Mouse (Mus musculus) hindbrain, embryonic 12.5 days (tissue): ENCODE results near the gene Fam208b. TPM values are rescaled to one million over a fixed set of nuclear protein-coding genes. Genes with fewer than 3 reads are reported as not detected.

ENCODE experiments used
- ATAC-seq: fragments of 200-750 bp; cut with Nextera tagmentation; 2 replicates; pipeline ENCODE4 v1.8.0; 2017; ENCODE audit warnings: moderate TSS enrichment; ENCODE audit not compliant: low FRiP score
- H3K27ac ChIP-seq: fragments of 300-500 bp; sonication (generic); 2 replicates; pipeline ENCODE4 v1.5.1; 2016; ENCODE audit warnings: mild to moderate bottlenecking
- H3K27me3 ChIP-seq: fragments of 300-500 bp; sonication (generic); 2 replicates; pipeline ENCODE4 v1.6.1; 2016; ENCODE audit warnings: mild to moderate bottlenecking
- H3K36me3 ChIP-seq: fragments of 300-500 bp; sonication (generic); 2 replicates; pipeline ENCODE4 v1.6.1; 2016; ENCODE audit warnings: mild to moderate bottlenecking
- H3K4me1 ChIP-seq: fragments of 300-500 bp; sonication (generic); 2 replicates; pipeline ENCODE4 v1.6.1; 2016
- H3K4me2 ChIP-seq: fragments of 300-500 bp; sonication (generic); replicated peaks from 2 replicates; pipeline ENCODE4 v1.6.1; 2016; ENCODE audit warnings: mild to moderate bottlenecking
- H3K4me3 ChIP-seq: fragments of 300-500 bp; sonication (generic); 2 replicates; pipeline ENCODE4 v1.5.1; 2016; ENCODE audit warnings: mild to moderate bottlenecking
- H3K9ac ChIP-seq: fragments of 300-500 bp; sonication (generic); 2 replicates; pipeline ENCODE4 v1.6.1; 2016; ENCODE audit warnings: mild to moderate bottlenecking, moderate library complexity
- H3K9me3 ChIP-seq: fragments of 300-500 bp; sonication (generic); replicated peaks from 2 replicates; pipeline ENCODE4 v1.6.1; 2016; ENCODE audit warnings: mild to moderate bottlenecking
- WGBS: fragments of 180-500 bp; shearing (Covaris S2); methylation state at CpG from one replicate; pipeline ENCODE4 v1.1.7; 2016; 5-methylcytosine and 5-hydroxymethylcytosine counted together
- polyA plus RNA-seq: library from polyadenylated mRNA; unstranded; fragments of >200 nt; fragmentation: Nextera tagmentation; extraction: Ambion mirVana; gene quantifications from 2 replicates; pipeline ENCODE4 v1.2.1, GENCODE M21; 2016

Gene Fam208b
- 28.6 and 29.4 TPM in 2 replicates for polyA plus RNA-seq

DNA sequence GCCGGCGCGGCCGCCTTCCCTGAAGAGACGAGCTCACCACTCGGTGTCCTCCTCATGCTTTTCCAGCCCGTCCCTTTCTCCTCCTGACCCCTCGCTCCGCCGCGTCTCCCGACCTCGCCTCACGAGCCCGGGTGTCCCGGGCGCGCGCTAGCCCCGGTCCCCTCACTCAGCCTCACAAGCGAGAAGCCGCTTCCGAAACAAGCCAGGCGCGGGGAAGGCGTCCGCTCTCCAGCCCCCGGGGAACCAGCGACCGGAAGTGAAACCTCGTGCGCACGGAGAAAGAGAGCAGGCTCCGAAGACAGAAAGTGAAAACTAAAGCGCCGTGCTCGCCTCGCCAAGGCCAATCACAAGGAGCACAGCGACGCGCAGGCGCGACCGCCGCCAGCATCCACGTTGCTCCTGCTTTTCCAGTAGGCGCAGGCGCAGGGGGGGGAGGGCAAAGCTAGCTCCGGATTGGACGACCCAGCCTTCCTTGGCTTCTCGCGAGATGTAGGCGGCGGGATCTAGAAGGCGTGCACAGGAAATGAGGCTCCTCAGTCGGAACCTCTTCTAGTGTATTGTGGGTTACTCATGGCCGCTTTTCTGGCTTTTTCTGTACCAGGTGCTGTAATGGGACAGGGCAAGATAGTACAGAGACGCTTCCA is at the start of gene Fam208b:
Gene Fam208b, minus strand, starts transcription at position 314 of the 644 bp plus-strand sequence.
- Histone ChIP-seq H3K36me3 (no peaks in the 10 kb centered on the region), H3K4me1 (peaks cover 7% of the 10 kb centered on the region), H3K9me3 (no peaks in the 10 kb centered on the region), H3K27ac (peak within 1 kb of the TSS; percentile 90), H3K27me3 (no peaks in the 10 kb centered on the region), H3K4me2 (peak within 1 kb of the TSS; percentile 83), H3K4me3 (peak within 1 kb of the TSS; percentile 93), H3K9ac (peak within 1 kb of the TSS; percentile 86)
- peak; percentile 100 for ATAC-seq
- 1% methylated on average over 58 of the region's 58 CpGs for WGBS

DNA sequence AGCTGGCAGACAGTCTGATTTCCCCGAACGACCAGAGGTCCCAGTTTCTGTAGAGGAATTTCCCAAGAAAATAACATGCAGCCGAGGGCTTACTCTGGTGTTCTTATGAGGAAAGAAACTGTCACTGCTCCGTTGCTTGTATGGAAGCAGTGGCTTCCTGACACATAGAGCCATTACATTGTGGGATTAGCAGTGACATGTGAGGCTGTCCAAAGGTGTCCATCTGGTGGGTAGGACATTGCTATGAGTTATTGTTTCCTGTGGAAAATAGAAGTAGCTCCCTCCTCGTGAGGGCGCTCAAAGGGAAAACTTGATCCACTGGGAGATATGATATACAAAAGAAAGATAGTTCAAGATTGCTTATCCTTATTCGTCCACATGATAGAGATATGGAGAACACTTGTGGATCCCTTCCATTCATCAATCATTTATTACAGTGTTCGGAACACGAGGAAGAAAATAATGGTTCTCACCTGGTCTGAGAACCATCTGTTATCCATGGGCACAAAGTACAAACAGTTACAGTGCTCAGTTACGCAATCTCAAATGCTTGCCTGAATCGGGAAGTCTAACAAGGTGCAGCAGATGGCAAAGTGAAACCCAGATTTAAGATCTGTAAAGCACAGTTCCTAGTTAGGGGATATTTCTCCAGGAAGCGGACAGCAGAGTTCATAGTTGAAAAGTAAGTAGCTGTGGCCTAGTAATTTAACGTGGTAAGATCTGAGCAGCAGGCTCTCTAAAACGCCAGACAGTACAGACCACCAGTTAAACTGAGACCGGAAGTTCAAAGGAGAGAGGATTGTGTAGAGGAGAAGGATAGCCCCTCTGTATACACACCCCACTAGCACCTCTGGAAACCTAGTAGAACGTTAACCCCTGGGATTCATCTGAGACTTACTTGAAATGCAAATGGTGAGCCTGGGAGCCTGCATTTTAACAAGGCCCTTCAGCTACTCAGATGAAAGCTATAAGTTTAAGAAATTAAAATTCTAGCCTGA is 48.6 kb upstream of the Fam208b start:
- Histone ChIP-seq H3K27ac (no peak overlapping the region), H3K36me3 (no peaks in the 10 kb centered on the region), H3K4me1 (no peaks in the 10 kb centered on the region), H3K27me3 (no peaks in the 10 kb centered on the region), H3K4me2 (no peak overlapping the region), H3K4me3 (no peak overlapping the region), H3K9ac (no peak overlapping the region), H3K9me3 (no peaks in the 10 kb centered on the region)
- no peak for ATAC-seq
- WGBS: 81% methylated on average over 16 of the region's 16 CpGs

DNA sequence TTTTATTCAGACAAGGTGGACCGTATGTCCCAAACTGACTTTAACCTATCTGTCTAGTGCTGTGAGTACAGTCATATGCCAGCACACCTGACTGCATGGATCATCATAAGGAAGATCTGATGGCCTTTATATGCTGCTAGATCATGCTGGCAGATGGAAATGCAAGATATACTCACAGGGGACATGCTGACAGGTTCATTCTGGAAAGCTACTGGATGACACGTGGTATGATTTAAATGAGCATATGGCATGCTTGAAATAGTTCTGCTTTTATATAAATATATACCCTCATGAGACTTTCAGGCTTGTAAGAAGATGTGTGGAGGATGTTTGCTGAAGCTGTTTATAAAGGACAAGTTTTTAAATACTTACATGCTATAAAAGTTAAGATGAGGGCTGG is 43.5 kb upstream of the Fam208b start:
- no peaks in the 10 kb centered on the region for H3K9me3 ChIP-seq
- H3K4me1 ChIP-seq: no peaks in the 10 kb centered on the region
- no peak overlapping the region for H3K4me3 ChIP-seq
- no peak overlapping the region for H3K4me2 ChIP-seq
- H3K36me3 ChIP-seq: peaks cover 19% of the 10 kb centered on the region
- 91% methylated on average over 2 of the region's 2 CpGs for whole genome bisulfite sequencing
- no peak overlapping the region for H3K27ac ChIP-seq
- no peak for ATAC-seq
- H3K9ac ChIP-seq: no peak overlapping the region
- no peaks in the 10 kb centered on the region for H3K27me3 ChIP-seq

DNA sequence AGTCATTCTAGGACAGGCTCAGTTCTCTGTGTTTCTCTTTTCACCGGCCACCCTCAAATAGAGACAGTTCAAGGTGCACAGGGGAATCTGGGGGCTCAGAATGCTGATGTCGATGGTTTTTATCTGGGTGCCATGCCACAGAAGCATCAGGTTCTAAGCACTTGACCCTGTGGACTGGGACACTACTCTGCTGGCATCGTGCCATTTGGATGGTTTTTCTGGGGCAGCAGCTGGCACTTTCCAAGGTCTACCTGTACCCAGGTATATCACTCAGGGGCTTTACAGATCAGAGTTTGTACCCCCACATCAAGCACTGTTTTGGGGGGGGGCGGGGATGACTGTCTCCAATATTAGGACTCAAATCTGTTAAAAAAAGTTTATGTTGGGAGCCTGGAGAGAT is 39.7 kb upstream of the Fam208b start:
- Histone ChIP-seq H3K4me2 (no peak overlapping the region), H3K27me3 (no peaks in the 10 kb centered on the region), H3K4me1 (no peaks in the 10 kb centered on the region), H3K9me3 (no peaks in the 10 kb centered on the region), H3K4me3 (no peak overlapping the region), H3K27ac (no peak overlapping the region), H3K9ac (no peak overlapping the region), H3K36me3 (peaks cover 35% of the 10 kb centered on the region)
- no peak for ATAC-seq
- WGBS: 88% methylated on average over 4 of the region's 4 CpGs

DNA sequence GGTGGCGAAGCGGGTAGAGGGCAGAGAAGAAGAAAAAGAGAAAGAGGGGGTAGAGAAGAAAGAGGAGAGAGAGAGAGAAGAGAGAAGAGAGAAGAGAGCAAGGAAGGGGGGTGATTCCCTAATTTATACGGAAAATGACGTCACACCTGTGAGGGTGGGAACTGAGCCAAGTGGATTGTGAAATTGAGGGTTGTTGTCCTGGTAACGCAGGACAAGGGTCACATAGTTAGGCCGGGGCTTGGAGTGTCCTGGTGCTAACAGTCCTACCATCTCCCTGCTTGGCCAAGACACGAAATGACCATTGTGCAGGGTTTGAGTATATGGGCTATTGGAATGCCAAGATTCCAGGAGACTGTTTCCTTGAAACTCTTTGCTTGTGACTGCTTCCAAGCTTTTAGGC is 35.7 kb upstream of the Fam208b start:
- H3K4me2 ChIP-seq: no peak overlapping the region
- H3K9me3 ChIP-seq: no peaks in the 10 kb centered on the region
- H3K36me3 ChIP-seq: peaks cover 33% of the 10 kb centered on the region; the same call in 1 of the 2 replicates
- 84% methylated on average over 7 of the region's 7 CpGs for WGBS
- H3K9ac ChIP-seq: no peak overlapping the region
- no peaks in the 10 kb centered on the region for H3K4me1 ChIP-seq
- no peak for ATAC-seq
- H3K27ac ChIP-seq: no peak overlapping the region
- no peak overlapping the region for H3K4me3 ChIP-seq
- no peaks in the 10 kb centered on the region for H3K27me3 ChIP-seq

DNA sequence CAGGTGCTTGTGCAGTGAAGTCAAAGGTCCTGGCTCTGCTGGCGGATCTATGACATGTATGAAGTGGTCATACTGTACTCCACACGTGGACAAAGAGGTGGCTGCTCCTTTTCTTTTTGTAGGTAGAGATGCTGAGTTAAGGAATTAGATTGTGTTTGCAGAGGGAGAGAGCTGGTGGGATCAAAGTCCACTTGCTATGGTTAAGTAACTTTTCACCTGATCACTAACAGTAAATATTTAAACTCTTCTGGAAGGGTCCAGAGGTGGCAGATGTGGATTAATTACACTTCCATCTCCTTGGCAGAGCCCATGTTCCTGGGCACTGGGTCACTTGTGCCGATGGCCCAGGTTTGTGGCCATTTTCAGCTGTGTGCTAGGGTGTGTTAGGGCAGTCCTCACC is 35.0 kb upstream of the Fam208b start:
- Histone ChIP-seq H3K27ac (no peak overlapping the region), H3K27me3 (no peaks in the 10 kb centered on the region), H3K9me3 (no peaks in the 10 kb centered on the region), H3K4me1 (no peaks in the 10 kb centered on the region), H3K36me3 (peaks cover 33% of the 10 kb centered on the region; the same call in 1 of the 2 replicates), H3K9ac (no peak overlapping the region), H3K4me2 (no peak overlapping the region), H3K4me3 (no peak overlapping the region)
- WGBS: 87% methylated on average over 3 of the region's 3 CpGs
- no peak for ATAC-seq

DNA sequence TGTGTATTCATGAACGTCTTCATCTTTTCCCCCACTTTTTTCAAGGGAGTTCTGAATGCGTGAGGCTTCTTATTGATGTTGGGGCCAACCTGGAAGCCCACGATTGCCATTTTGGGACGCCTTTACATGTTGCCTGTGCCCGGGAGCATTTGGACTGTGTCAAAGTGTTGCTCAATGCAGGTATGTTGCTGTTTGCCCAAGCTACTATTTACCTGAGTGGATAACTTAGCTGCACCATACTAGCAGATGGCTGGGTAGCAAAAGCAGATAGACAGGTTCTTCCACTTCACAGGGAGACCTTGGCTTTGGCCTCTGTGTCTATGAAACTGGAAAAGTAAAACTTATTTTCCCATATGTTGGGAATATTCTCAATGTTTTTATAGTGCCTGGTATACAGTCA is 34.0 kb upstream of the Fam208b start:
- Histone ChIP-seq H3K36me3 (peaks cover 26% of the 10 kb centered on the region; the same call in 1 of the 2 replicates), H3K4me3 (no peak overlapping the region), H3K4me2 (no peak overlapping the region), H3K4me1 (no peaks in the 10 kb centered on the region), H3K27ac (no peak overlapping the region), H3K9me3 (no peaks in the 10 kb centered on the region), H3K27me3 (no peaks in the 10 kb centered on the region), H3K9ac (no peak overlapping the region)
- ATAC-seq: no peak
- WGBS: 93% methylated on average over 5 of the region's 5 CpGs

DNA sequence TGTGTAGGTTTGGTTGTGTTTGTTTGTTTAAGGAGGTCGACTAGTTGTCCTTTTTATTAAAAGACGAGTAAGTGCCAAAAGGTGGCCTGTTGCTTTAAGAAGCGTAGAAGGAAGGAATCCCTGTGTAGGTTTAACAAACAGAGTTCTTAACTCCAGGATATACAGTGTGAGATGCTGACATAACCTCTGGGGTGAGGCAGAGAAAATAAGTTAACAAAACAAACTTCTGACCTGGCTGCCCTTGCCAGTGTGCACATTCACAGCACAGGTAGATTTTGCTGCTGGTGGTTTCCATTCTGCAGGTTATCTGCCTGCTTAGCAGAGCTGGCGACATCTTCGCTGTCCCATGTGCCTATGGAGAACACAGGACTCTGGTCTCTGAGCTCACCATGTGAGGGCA is 31.6 kb upstream of the Fam208b start:
- no peak for ATAC-seq
- WGBS: 87% methylated on average over 5 of the region's 5 CpGs
- no peaks in the 10 kb centered on the region for H3K4me1 ChIP-seq

DNA sequence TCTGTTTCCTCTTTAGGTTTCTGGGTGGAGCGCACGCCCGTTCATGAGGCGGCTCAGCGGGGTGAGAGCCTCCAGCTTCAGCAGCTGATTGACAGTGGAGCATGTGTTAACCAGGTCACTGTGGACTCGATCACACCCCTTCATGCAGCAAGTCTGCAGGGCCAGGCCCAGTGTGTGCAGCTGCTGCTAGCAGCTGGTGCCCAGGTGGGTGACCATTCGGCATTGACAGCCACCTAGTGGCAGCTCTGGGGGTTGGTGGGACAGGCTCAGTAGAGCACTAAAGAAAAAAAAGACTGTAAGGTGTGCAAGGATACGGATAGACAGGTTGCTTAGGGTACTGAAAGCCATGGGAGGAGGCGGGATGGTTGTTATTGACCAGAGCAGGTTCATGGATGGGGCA is 31.1 kb upstream of the Fam208b start:
- Histone ChIP-seq H3K27me3 (no peaks in the 10 kb centered on the region), H3K9me3 (no peaks in the 10 kb centered on the region), H3K4me3 (no peak overlapping the region), H3K9ac (no peak overlapping the region), H3K27ac (no peak overlapping the region), H3K36me3 (peaks cover 21% of the 10 kb centered on the region; the same call in 1 of the 2 replicates), H3K4me1 (no peaks in the 10 kb centered on the region), H3K4me2 (no peak overlapping the region)
- 73% methylated on average over 9 of the region's 9 CpGs for WGBS
- ATAC-seq: peak; percentile 52; the same call in 1 of the 2 replicates

More for the DNA sequence above, 31.6 kb upstream of the Fam208b start:
- H3K27me3 ChIP-seq: no peaks in the 10 kb centered on the region
- no peaks in the 10 kb centered on the region for H3K9me3 ChIP-seq
- H3K27ac ChIP-seq: no peak overlapping the region
- no peak overlapping the region for H3K4me2 ChIP-seq
- peaks cover 21% of the 10 kb centered on the region; the same call in 1 of the 2 replicates for H3K36me3 ChIP-seq
- no peak overlapping the region for H3K9ac ChIP-seq
- H3K4me3 ChIP-seq: no peak overlapping the region

DNA sequence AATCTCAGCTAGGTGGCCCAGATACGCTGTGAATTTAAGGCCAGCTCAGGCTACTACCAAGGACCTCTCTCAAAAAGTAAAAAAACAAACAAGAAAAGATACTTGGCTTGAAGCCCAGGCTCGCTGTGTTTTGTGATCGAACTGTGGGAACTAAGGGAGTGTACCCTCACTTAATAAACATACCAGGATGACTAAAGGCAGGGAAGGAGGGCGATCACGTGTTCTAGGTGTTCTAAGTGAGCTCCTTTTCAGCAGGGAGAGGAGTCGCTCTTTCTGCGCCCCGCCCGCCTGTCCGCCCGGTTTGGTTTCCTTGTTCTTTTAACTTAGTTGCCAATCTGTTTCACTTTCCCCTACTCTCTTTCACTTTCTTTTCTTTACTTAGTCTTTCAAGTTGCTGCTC is 25.9 kb upstream of the Fam208b start:
- ATAC-seq: no peak
- H3K4me3 ChIP-seq: no peak overlapping the region
- no peaks in the 10 kb centered on the region for H3K9me3 ChIP-seq
- H3K36me3 ChIP-seq: no peaks in the 10 kb centered on the region
- H3K4me1 ChIP-seq: 0 out of 2 replicates have a peak, but pooled peaks cover 3% of the 10 kb centered on the region
- no peak overlapping the region for H3K27ac ChIP-seq
- H3K9ac ChIP-seq: no peak overlapping the region
- WGBS: 69% methylated on average over 11 of the region's 11 CpGs
- no peak overlapping the region for H3K4me2 ChIP-seq
- no peaks in the 10 kb centered on the region for H3K27me3 ChIP-seq

DNA sequence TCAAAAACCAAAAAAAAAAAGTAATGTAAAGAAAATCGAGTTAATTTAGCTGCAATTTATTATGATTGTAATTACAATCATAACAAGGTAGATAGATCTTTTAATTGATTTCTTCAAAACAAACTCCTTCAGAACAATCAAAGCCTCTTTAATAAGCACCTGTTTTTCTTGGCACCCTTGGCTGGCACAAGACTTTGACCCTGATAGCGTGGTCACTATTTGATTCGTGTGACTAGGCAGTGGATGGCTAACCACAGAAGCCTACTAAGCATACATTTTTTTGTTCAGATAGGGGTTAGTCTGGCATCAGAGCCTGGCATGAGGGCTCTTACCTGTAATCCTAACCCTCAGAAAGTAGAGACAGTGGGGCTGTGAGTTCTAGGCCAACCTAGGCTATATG is 24.2 kb upstream of the Fam208b start:
- H3K9me3 ChIP-seq: no peaks in the 10 kb centered on the region
- 97% methylated on average over 3 of the region's 3 CpGs for WGBS
- 0 out of 2 replicates have a peak, but pooled peaks cover 3% of the 10 kb centered on the region for H3K4me1 ChIP-seq
- no peaks in the 10 kb centered on the region for H3K36me3 ChIP-seq
- H3K9ac ChIP-seq: no peak overlapping the region
- H3K27me3 ChIP-seq: no peaks in the 10 kb centered on the region
- H3K4me2 ChIP-seq: no peak overlapping the region
- no peak overlapping the region for H3K4me3 ChIP-seq
- no peak for ATAC-seq
- no peak overlapping the region for H3K27ac ChIP-seq
